Mouse (Mus musculus): ENCODE data around the gene Heyl. TPM values are rescaled to one million over a fixed set of nuclear protein-coding genes. Genes with fewer than 3 reads are reported as not detected.
"Not testable (repeated sequence)": the region's sequence is repeated elsewhere in the genome, so short reads cannot be mapped to it uniquely, and the experiment has no call there.

Heyl gene
- total RNA-seq, 2 experiments from 2014 or later, result 19.5 to 21.0 TPM

- no peak for DNase-seq
Measured at GRCm38 (mm10) chr4:123284731-123285624, 51.6 kb downstream of the Heyl start.

- DNase-seq, result no peak
Measured at GRCm38 (mm10) chr4:123286790-123287189, 53.4 kb downstream of the Heyl start.

GRCm38 (mm10) chr4:123289038-123289437, 55.7 kb downstream of the Heyl start:
- peak; percentile 19 for DNase-seq

- no peak for DNase-seq
Measured at GRCm38 (mm10) chr4:123292390-123292789, 59.0 kb downstream of the Heyl start.

DNA sequence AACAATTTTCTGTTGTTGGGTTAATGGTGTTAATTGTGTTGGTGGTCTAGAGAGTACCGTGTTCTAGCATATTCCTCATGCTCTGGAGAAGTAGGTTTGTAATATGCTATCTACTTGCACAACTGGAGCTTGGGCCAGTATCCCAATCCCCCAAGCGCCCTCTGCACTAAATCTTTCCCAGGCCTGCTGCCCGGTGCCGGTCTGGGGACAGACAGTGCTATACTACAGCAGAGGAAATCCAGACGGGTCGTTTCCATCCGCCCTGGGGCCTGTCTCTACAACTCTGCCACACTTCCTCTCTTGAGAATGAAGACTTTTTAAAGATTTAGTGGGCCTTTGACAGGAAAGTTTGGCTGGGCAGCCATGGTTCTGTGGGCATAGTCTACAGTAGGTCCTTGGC, 59.6 kb downstream of the Heyl start:
- DNase-seq, result peak; percentile 66

DNA sequence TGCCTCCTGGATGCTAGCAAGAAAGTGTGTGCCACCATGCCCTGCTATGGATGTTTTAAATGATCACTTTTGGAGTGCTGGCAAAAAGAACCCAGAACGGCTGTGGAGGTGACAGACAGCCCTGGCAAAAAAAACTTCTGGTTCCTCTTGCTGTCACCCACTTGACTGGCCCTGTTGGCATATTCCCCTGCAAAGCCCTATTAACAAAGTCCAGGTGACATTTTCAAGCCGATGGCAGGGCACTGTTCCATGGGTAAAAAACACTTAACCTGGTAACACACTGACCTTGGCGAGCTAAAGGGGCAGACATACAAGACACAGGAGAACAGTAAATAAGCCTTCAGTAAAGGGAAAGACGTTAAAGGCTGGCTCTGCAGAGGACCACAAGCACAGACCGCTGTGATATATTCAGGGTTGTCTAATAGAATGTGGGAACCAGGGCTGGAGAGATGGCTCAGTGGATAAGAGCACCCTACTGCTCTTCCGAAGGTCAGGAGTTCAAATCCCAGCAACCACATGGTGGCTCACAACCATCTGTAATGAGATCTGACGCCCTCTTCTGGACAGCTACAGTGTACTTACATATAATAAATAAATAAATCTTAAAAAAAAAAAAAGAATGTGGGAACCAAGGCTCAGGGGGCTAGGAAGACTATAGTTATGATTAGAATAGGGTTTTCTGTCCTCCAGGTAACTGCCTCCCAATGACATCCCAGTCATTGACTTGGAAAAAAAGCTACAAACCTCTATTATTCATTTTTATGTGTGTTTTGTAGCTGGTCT, 60.5 kb downstream of the Heyl start:
- DNase-seq, result no peak

GRCm38 (mm10) chr4:123295026-123295425, 61.7 kb downstream of the Heyl start:
- not testable (repeated sequence) for DNase-seq

- DNase-seq, result peak; percentile 29
Measured at GRCm38 (mm10) chr4:123295516-123296147, 62.3 kb downstream of the Heyl start.

DNA sequence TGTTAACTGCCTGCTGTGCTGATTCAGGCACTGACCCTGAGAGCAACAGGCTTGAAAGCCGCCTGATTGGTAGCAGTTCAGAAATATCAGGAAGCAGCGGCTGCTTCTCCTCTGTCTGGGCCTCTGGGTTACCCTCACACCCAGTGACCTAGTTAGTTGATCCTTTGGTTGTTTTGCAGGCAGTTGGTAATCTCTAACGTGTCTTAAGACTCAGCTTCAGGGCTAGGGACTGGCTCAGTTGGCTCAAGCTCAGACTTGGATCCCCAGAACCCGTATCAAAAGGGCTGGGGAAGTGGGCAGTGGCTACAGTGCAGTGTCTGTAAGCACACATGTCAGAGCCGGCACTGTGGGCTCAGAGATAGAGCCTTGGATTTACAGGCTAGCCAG, 62.8 kb downstream of the Heyl start:
- DNase-seq, result peak; percentile 28

- DNase-seq, result peak; percentile 66
Measured at GRCm38 (mm10) chr4:123297195-123297960, 64.0 kb downstream of the Heyl start.

DNA sequence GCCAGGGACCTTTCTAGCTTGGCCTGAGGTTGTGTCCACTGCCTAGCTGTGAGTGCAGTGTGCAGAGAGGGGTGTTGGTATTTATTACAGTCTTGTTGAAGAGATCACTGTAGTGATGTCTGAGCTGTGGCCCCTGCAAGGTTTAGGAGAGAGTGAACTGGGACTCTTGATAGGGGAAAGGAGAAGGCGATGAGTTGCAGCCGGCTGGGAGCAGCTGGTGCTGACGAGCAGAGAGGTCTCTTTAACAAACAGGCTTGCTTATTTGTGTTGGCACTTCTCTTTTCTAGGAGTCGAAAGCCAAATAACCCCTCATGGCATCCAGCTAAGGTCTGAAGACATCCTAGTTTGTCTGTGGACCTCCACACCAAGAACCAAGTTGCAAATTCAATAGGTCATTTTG, 64.9 kb downstream of the Heyl start:
- no peak for DNase-seq

DNA sequence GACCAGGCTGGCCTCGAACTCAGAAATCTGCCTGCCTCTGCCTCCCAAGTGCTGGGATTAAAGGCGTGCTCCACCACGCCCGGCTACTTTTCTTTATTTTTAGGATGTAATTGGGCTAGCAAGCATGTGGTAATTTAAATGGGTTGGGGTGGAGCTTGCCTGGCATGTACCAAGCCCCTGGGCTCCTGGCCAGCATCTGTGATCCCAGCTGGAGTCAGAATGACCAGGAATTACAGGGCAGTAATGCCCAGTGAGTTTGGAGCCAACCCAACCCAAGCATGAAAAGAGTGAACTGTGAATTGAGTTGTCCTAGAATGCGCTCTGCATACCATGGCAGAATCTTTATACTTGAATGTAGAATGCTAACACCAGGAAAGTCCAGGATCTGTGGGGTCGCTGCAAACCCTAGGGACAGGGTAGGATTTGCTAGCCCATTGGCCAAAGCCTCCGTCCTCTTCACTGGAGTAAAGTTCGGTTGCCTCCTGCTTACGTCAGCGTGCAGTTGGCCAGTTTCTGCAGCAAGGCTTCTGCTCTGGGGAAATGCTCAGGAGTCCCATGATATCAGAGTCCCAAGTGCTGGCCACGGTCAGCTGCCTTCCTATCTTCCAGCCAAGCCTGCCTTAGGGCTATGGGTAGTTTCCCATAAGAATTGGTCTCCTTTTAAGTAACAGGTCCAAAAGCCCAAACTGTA, 65.8 kb downstream of the Heyl start:
- peak; percentile 77 for DNase-seq

Other genes with a start within 250 kb of the Heyl start
- gene Mycl, start 237.9 kb upstream of the Heyl start, total RNA-seq (2021), result 1 to 10 TPM; 3.6 to 5.6 TPM
- 10 to 100 TPM; 19.7 to 22.7 TPM for gene Trit1, start 217.0 kb upstream of the Heyl start, total RNA-seq (2021)
- not detected for gene Bmp8b, start 128.4 kb upstream of the Heyl start, total RNA-seq (2021)
- gene Oxct2b, start 117.3 kb upstream of the Heyl start, total RNA-seq (2021), result not detected
- 10 to 100 TPM; 42.5 to 43.1 TPM for gene Ppie, start 93.6 kb upstream of the Heyl start, total RNA-seq (2021)
- gene Hpcal4, start 50.3 kb upstream of the Heyl start, total RNA-seq (2021), result 1 to 10 TPM; 5.0 to 10.0 TPM
- gene Nt5c1a, start 32.1 kb upstream of the Heyl start, total RNA-seq (2021), result 10 to 100 TPM; 13.2 to 21.7 TPM
- 100 to 1,000 TPM; 102 to 143 TPM for gene Pabpc4, start 28.8 kb downstream of the Heyl start, total RNA-seq (2021)
- gene Oxct2a, start 90.1 kb downstream of the Heyl start, total RNA-seq (2021), result under 1 TPM in 1 of 2 experiments, not detected in 1; 0.18 TPM
- under 1 TPM in 1 of 2 experiments, not detected in 1; 0.90 TPM for gene Bmp8a, start 109.7 kb downstream of the Heyl start, total RNA-seq (2021)

All from adrenal gland, postnatal 10 days (tissue).